Mouse (Mus musculus) left cerebral cortex, adult 18-20 months (tissue): ENCODE measurements around the gene Myf6. TPM values are rescaled to one million over a fixed set of nuclear protein-coding genes. Genes with fewer than 3 reads are reported as not detected.
A peak's percentile ranks its signal among the peaks of the same experiment; 100 is the strongest.

Experiments used
- DNase-seq, 2 experiments: peaks; one replicate each; pipeline ENCODE4 v3.0.0; 2021 to 2022; ENCODE audit warnings: low spot score in 2 of 2, mixed read lengths in 1 of 2
- long read RNA-seq, 2 experiments: library from polyadenylated mRNA; stranded (forward); transcript quantifications; one replicate each; pipeline ENCODE4 v2.0.0; 2021
- total RNA-seq, 2 experiments: library from RNA; stranded (reverse); gene quantifications; 2 replicates each; pipeline ENCODE4 v1.2.3; 2021

Myf6 gene
- not detected for total RNA-seq
- long read RNA-seq, experiment 1 = 0 reads
- long read RNA-seq, experiment 2 = 0 reads

DNA sequence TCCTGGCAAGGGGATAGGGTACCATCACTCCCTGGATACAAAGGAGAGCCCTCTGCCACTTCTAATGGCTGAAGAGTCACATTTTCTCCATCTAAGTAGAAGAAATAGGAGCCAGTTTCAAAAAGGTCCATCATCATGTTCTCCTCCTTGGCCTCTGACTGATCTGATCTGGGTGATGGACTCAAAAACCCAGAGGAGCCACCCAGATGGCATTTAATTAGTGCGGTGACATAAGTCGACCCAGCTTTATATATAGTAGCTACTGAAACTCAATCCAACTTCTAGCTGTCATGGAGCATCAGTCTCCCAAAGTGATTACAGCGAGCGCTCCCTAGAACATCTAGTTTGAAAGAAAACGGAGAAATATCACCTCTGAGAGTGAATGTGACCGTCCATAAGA lies at the start of gene Myf6:
Myf6 (minus strand) TSS at position 170 of the 400 bp plus-strand sequence.
- DNase-seq = no peak

- DNase-seq = no peak
Observed at GRCm38 (mm10) chr10:107543026-107543425, 48.5 kb upstream of the Myf6 start.

GRCm38 (mm10) chr10:107528758-107529157 lies 34.2 kb upstream of the Myf6 start:
- no peak for DNase-seq

DNA sequence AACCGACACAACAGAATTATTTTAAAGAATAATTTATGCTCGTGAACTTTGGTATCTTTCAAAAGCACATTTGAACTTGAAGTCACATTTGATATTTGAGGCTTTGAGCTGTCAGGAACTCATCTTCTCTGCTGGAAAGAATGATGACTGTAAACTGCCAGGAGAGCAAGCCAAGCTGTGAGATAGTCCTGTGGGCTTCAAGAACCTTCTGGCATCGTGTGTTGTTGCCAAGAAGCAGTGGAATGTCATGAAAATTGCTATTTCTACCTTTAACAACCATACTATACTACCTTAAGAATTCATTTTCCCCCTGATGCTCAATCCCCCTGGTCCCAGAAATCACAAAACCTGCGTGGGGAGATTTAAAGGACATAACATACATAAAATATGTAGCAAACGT lies 24.7 kb upstream of the Myf6 start:
- DNase-seq = no peak

DNA sequence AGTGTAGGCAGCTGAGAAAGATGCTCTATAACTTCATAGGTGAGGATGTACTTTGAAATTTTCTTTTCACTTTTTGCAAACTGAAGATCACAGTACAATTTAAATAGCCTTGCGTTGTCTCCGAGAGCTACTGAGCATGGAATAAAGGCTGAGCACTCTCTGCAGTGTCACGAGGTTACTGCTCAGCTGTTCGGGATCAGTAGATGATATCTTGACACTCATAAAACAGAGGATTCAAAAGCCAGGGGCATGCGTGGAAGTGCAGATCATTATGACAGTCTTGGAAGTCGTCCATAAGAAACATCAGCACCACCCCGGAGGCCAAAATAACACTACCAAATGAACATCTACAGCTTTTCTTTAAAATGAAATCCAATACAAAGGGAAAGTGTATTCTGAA lies 22.1 kb upstream of the Myf6 start:
- DNase-seq = no peak

DNA sequence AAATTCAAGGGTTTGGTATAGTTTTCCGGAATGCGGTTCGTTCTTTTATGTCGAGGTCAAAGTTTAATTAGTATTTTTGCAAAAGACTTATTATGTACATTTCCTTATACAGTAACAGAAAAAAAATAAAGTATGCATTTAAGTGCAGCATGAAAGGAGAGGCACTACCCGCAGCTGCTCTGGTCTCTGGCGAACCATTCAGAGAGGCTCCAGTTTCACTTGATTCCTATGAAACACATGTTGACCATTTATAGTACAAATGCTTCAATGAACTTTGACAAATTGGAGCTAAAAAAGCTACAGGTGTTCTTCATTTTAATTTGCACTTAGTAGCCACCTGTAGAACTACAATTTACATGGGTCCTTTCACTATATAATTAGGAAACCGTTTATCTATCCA lies 20.2 kb upstream of the Myf6 start:
- DNase-seq = no peak

DNA sequence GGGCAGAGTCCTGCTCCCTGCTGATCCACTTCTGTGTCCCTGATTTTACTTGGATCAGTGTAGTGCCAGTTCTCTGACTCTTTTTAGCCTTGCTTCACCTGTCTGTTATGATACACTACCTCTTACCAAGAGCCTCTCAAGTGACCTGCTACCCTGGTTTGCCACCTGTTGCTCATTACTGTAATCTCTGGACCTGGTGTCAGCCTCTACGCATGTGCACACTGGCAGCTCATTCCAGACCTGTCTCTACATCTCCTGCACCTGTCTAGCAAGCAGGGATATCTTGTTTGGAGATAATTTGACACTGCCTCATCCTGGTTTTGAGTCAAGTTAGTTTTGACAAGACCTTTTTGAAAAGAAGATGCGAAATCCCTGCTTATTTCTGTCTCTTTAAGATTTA lies 11.9 kb upstream of the Myf6 start:
- no peak for DNase-seq

- no peak for DNase-seq
Observed at GRCm38 (mm10) chr10:107503430-107503829, 8.9 kb upstream of the Myf6 start.

- no peak for DNase-seq
Observed at GRCm38 (mm10) chr10:107502193-107502592, 7.7 kb upstream of the Myf6 start.

DNA sequence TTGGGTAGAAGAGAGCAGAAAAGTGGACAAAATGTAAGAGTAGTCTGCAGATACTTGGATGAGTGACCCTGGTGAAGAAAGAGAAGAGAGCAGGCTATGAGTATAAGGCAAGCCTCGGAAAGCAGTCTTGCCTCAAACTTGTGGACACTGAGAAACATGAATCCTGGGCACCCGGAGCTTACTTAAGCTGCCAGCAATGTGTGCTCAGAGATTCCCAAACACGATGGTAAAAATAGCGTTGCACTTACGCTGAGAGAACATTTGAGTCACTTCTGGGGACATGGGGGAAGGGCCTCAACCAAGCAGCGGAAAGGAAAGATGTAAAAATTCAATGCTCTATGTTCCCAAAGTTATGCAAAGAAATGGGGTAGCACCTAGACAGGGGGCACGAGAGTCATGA lies 5.1 kb upstream of the Myf6 start:
- peak; percentile 47 to 67 for DNase-seq

DNA sequence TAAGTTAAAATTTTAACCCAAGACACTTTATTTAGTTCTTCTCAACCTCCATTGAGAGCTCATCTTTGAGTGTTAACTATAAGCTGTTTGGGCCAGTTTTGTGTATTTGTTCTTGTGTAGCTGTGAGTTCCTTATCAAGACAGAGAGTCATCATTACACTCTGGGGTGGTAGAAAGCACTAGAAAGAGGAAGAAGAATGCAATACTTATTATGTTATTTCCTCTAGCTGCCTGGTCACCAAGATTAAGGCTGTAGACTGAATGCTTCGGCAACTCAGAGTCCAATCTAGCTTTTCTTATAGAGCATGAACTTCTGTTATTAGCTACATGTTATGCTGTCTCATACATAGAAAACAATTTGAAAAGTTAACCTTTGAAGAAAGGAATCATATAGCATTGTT lies 1.9 kb upstream of the Myf6 start:
- DNase-seq = no peak

- no peak for DNase-seq
Observed at GRCm38 (mm10) chr10:107493580-107494474, 710 bp downstream of the Myf6 start.

DNA sequence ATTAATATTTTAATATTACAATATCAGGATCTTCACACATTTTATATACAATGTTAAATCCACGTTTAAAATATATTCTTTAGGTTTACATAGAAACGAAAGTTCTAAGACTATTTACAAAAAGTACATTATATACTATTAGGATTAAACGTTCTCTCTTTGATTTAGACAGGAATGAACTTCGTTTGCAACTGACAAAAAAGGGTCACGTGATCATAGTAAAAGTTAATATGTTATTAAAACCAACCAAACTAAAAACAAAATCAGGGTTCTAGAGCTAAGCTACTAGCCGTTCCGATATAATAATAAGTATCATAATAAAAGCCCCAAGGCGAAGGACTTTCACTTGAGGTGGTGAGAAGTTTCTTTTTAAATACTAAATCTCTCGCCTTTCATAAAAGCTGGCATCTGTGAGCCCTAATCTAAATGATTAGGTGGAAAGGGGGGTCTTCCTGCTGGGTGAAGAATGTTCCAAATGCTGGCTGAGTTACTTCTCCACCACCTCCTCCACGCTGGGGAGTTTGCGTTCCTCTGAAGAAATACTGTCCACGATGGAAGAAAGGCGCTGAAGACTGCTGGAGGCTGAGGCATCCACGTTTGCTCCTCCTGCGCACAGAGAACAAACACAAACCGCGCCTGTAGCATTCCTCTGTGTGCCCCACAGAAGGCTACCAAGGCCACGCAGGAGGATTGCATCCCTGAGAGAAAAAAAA lies 1.5 kb downstream of the Myf6 start:
- peak in 1 of 2 experiments; percentile 21 for DNase-seq

DNA sequence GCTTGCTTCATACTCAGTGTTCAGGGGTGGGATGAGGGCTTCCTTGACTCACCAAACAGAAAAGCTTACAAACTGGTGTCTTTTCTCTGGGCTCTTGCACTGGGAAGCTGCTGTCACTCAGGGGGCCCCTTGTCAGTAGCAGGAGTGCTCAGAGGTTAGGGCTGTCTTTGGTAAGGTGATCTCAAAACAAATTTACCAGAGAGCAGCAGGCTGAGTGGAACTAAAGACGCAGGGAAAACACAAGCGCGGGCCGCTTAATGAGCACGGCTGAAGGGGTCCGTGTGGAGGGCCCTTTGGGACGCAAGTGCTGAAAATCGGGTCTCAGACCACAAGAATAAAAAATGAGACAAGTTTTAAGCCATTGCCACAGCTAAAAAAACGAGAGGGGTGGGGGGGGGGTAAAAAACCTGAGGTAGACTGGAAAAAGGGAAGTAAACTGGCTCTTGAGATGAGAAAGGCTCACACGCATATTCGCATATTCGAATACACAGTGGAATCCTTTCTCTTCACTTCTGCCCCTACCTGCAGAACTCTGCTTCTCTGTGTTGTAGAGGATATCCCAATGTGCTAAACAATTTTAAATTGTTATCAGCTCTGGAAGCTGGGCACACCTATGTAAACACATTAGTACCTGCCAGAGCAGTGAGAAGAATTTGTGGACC lies 5.8 kb downstream of the Myf6 start:
- DNase-seq = no peak

DNA sequence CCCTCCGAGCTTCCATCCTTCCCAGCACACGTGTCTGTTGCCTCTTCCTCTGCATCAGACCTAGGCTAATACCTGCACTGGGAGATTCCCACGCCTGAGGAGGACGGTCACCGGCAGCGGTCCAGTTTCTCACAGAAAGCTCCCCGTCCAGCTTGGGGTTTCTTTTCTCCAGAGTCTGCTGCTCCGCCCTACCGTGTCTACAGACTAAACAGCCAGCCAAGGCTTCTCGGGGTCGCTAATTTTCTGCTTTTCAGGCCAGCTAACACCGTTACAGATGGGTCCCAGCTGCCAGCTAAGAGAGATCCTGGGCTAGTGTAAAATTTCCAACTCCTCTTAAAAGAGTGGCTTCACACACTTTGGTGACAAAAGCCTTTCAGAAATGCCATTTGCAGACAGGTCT lies 7.8 kb downstream of the Myf6 start:
- no peak for DNase-seq

- DNase-seq = no peak
Observed at GRCm38 (mm10) chr10:107485870-107486269, 8.7 kb downstream of the Myf6 start, which contains the start of gene Myf5. TSS of gene Myf5 (minus strand) at chr10:107486134.

- no peak for DNase-seq
Observed at GRCm38 (mm10) chr10:107484050-107484449, 10.5 kb downstream of the Myf6 start.

DNA sequence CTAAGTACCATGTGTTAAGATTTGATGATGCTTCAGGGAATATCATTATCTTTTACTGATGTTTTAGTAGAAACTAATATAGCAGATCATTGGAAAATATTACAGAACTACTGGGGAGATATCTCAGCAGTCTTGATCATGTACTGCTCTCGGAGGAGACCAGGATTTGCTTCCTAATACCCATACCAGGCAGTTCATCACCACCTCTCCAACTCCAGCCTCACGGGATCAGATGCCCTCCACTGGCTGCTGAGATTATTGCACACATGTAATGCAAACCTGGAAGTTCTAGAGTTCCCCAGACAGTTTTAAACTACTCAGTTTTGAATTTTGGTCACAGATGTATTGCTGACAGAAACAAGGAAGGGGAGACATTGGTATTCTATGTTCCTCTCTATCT lies 21.0 kb downstream of the Myf6 start:
- peak in 1 of 2 experiments; percentile 18 for DNase-seq

- no peak for DNase-seq
Observed at GRCm38 (mm10) chr10:107471712-107472111, 22.8 kb downstream of the Myf6 start.

DNA sequence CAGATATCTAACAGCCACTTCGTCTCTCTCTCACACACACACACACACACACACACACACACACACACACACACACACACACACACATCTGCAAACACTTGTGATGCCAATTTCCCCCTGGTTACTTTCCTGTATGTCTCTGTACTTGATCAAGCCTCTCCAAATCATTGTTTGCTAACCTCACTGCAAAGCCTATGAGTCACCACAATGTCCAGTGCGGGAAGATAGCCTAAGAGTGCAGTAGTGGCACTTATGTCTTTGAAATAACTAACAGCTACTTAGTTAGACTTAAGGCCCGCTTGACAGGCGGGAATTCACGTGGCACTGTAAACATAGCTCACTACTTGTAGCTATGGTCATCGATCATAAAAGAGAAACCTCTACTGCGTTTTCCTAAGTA lies 26.7 kb downstream of the Myf6 start:
- no peak for DNase-seq

DNA sequence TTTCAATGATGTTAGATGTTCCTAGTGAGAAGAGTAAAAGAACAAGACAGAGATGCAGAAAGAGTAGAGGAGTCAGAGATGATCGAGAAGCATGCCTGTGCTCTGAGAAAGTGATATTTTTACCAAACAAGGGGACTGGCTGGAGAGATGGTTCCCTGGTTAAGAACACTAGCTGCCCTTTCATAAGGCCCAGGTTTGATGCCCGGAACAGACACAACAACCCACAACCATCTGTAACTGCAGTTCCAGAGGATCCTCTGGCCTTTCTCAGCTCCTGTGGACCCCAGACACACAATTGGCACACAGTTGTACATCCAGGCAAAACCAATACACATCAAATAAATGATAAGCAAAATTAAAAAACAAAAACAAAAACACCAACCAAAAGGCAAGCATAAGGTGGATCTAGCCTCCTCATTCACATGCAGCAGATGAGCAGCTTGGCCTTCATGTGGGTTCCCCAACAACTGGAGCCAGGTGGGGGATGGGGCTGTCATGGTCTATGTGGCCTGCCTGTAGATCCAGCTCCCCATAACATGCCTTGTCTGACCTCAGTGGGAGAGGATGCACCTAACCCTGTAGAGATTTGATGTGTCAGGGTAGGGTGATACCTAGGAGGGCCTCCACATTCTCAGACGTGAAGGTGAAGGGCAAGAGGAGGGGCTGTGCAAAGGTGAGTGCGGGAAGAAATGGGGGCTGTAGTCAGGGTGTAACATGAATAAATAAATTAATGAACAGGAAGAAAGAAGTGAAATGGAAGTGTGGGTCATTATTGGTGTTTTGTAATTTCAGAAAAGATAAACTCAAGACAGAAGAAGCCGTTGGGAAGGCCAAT lies 44.8 kb downstream of the Myf6 start:
- DNase-seq = no peak
